Mouse (Mus musculus): Measurements from ENCODE around the gene Rem1. TPM values are rescaled to one million over a fixed set of nuclear protein-coding genes. Genes with fewer than 3 reads are reported as not detected.

Rem1 gene
- polyA plus RNA-seq, 1 experiment = 0.90 TPM

GRCm38 (mm10) chr2:152604057-152604456 lies 22.7 kb upstream of the Rem1 start, which contains the start of gene Defb36:
TSS of gene Defb36 (plus strand) at chr2:152604327.
- H3K4me1 ChIP-seq (ENCODE audit: control insufficient read depth, insufficient read depth, low read length) = no peaks in the 10 kb centered on the region
- no peak within 1 kb of the TSS for H3K4me3 ChIP-seq (ENCODE audit: insufficient read depth, low read length)
- no peak within 1 kb of the TSS for H3K27ac ChIP-seq (ENCODE audit: insufficient read depth, low read length)
- TF ChIP-seq POLR2A (IDR thresholded peaks at IDR 0.05; ENCODE audit: extremely low read depth, insufficient read depth, low read length) = no peak
- peak; percentile 55 for TF ChIP-seq CTCF (IDR thresholded peaks at IDR 0.05; ENCODE audit: extremely low read depth, insufficient read depth, low read length)

DNA sequence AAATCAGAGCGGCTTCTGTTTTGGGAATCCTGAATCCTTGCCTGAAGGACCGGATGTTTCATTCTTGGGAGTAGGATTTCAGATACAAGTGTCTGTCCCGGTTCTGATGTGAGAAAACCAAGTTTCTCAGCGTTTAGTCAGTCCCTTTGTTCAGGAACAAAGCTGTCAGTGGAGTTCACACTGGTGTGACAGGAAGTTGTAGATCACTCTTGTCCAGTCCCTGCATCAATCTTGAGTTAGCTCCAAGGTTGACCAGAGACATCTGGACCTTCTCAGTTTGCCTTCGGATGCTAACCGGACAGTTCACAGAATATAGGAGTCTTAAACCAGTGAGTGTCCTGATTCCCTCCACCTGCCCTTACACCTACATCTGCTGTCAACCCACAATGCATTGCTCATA lies 19.0 kb upstream of the Rem1 start:
- Histone ChIP-seq H3K4me3 (ENCODE audit: insufficient read depth, low read length) (no peak overlapping the region), H3K27ac (ENCODE audit: insufficient read depth, low read length) (no peak overlapping the region), H3K4me1 (ENCODE audit: control insufficient read depth, insufficient read depth, low read length) (no peaks in the 10 kb centered on the region)
- TF ChIP-seq CTCF (IDR thresholded peaks at IDR 0.05; ENCODE audit: extremely low read depth, insufficient read depth, low read length) = no peak
- TF ChIP-seq POLR2A (IDR thresholded peaks at IDR 0.05; ENCODE audit: extremely low read depth, insufficient read depth, low read length) = no peak

GRCm38 (mm10) chr2:152608719-152609118 lies 18.0 kb upstream of the Rem1 start:
- no peak overlapping the region for H3K27ac ChIP-seq (ENCODE audit: insufficient read depth, low read length)
- no peak overlapping the region for H3K4me3 ChIP-seq (ENCODE audit: insufficient read depth, low read length)
- TF ChIP-seq POLR2A (IDR thresholded peaks at IDR 0.05; ENCODE audit: extremely low read depth, insufficient read depth, low read length) = no peak
- no peak for TF ChIP-seq CTCF (IDR thresholded peaks at IDR 0.05; ENCODE audit: extremely low read depth, insufficient read depth, low read length)
- no peaks in the 10 kb centered on the region for H3K4me1 ChIP-seq (ENCODE audit: control insufficient read depth, insufficient read depth, low read length)

GRCm38 (mm10) chr2:152612193-152612592 lies 14.6 kb upstream of the Rem1 start:
- H3K27ac ChIP-seq (ENCODE audit: insufficient read depth, low read length) = no peak overlapping the region
- no peaks in the 10 kb centered on the region for H3K4me1 ChIP-seq (ENCODE audit: control insufficient read depth, insufficient read depth, low read length)
- H3K4me3 ChIP-seq (ENCODE audit: insufficient read depth, low read length) = no peak overlapping the region
- no peak for TF ChIP-seq POLR2A (IDR thresholded peaks at IDR 0.05; ENCODE audit: extremely low read depth, insufficient read depth, low read length)
- no peak for TF ChIP-seq CTCF (IDR thresholded peaks at IDR 0.05; ENCODE audit: extremely low read depth, insufficient read depth, low read length)

- Histone ChIP-seq H3K4me1 (ENCODE audit: control insufficient read depth, insufficient read depth, low read length) (no peaks in the 10 kb centered on the region), H3K4me3 (ENCODE audit: insufficient read depth, low read length) (no peak overlapping the region)
- TF ChIP-seq CTCF (IDR thresholded peaks at IDR 0.05; ENCODE audit: extremely low read depth, insufficient read depth, low read length) = peak; percentile 89
- TF ChIP-seq POLR2A (IDR thresholded peaks at IDR 0.05; ENCODE audit: extremely low read depth, insufficient read depth, low read length) = no peak
Measured at GRCm38 (mm10) chr2:152615563-152615962, 11.2 kb upstream of the Rem1 start.

DNA sequence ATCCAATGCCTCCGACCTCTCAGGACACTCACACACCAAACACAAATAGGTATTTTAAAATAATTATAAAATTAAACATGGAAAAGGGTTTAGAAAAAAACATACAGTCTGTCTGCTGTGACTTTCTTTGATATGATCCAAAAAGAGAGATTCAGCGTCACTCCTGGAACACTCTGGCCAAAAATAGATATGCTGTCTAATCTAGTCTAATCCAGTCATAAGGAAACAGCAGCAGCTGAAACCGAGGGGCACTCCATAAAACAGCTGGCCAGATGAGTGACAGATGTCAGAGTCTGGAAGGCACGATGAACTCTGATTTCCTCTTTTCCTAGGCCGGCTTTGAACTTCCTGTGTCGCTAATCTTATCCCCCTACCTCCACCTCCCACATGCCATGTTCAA lies 10.3 kb upstream of the Rem1 start:
- TF ChIP-seq POLR2A (IDR thresholded peaks at IDR 0.05; ENCODE audit: extremely low read depth, insufficient read depth, low read length) (no peak), CTCF (IDR thresholded peaks at IDR 0.05; ENCODE audit: extremely low read depth, insufficient read depth, low read length) (no peak)
- Histone ChIP-seq H3K4me3 (ENCODE audit: insufficient read depth, low read length) (no peak overlapping the region), H3K27ac (ENCODE audit: insufficient read depth, low read length) (no peak overlapping the region), H3K4me1 (ENCODE audit: control insufficient read depth, insufficient read depth, low read length) (no peaks in the 10 kb centered on the region)

More at GRCm38 (mm10) chr2:152615563-152615962, 11.2 kb upstream of the Rem1 start:
- H3K27ac ChIP-seq (ENCODE audit: insufficient read depth, low read length) = no peak overlapping the region

- TF ChIP-seq CTCF (IDR thresholded peaks at IDR 0.05; ENCODE audit: extremely low read depth, insufficient read depth, low read length) = 0 out of 2 replicates have a peak, but pooled peaks have one; percentile 12
- no peak for TF ChIP-seq POLR2A (IDR thresholded peaks at IDR 0.05; ENCODE audit: extremely low read depth, insufficient read depth, low read length)
- no peak overlapping the region for H3K27ac ChIP-seq (ENCODE audit: insufficient read depth, low read length)
Measured at GRCm38 (mm10) chr2:152617374-152617773, 9.4 kb upstream of the Rem1 start.

DNA sequence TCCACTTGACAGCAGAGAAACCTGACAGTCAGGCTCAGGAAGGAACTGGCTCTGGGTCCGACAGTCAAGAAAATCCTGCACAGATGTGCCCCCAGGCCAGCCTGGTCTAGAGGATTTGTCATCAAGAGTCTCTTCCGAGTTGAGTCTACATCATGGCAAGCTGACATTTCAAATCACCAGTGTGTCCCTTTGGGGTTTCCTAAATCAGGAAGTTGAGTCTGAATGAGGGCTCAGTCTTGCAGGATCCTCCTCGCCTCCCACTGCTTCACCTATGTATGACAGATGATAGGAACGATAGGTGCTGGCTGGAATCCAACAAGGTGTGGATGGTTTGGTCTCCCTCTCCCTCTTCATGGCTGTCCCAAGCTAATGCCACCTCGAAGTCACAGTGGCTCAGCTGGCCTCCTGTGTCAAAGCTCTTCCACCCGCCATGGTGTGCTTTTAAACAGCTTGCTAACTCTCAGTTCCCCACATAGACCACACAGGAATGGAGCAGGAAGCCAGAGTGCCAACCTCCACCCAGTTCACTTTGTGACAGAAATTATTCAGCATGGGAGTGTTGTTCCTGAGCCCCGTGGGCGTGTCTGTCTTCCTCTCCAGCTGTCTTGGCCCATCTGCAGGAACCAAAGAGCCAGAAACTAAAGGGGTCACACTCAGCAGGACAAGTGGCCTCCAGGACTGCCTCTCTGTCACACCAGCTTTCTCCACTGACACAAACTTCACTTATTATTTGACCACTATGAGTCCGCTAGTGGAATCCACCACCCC lies 6.2 kb upstream of the Rem1 start:
- no peak overlapping the region for H3K27ac ChIP-seq (ENCODE audit: insufficient read depth, low read length)
- TF ChIP-seq CTCF (IDR thresholded peaks at IDR 0.05; ENCODE audit: extremely low read depth, insufficient read depth, low read length) (no peak), POLR2A (IDR thresholded peaks at IDR 0.05; ENCODE audit: extremely low read depth, insufficient read depth, low read length) (no peak)
- H3K4me1 ChIP-seq (ENCODE audit: control insufficient read depth, insufficient read depth, low read length) = no peaks in the 10 kb centered on the region
- no peak overlapping the region for H3K4me3 ChIP-seq (ENCODE audit: insufficient read depth, low read length)

More at GRCm38 (mm10) chr2:152617374-152617773, 9.4 kb upstream of the Rem1 start:
- no peak overlapping the region for H3K4me3 ChIP-seq (ENCODE audit: insufficient read depth, low read length)
- H3K4me1 ChIP-seq (ENCODE audit: control insufficient read depth, insufficient read depth, low read length) = no peaks in the 10 kb centered on the region

DNA sequence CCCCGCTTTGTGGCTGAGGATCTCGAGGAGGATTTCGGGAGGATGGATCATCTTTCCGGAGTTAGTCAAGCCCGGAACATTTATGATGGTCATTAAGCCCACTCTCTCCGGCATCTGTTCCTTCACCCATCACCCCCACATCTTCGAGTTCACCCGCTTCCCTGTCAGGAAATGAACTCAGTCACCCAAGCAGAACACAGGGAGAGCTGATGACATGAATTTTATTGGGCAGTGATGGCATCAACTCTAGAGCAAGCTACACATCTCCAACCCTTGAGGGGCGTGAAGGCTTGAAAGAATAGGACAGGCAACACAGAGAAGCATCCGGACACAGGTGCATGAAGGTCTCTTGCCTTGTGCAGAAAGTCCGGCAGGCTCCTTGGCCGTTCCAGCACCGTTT lies 4.6 kb upstream of the Rem1 start:
- Histone ChIP-seq H3K4me3 (ENCODE audit: insufficient read depth, low read length) (no peak overlapping the region), H3K27ac (ENCODE audit: insufficient read depth, low read length) (no peak overlapping the region), H3K4me1 (ENCODE audit: control insufficient read depth, insufficient read depth, low read length) (no peaks in the 10 kb centered on the region)
- TF ChIP-seq POLR2A (IDR thresholded peaks at IDR 0.05; ENCODE audit: extremely low read depth, insufficient read depth, low read length) (no peak), CTCF (IDR thresholded peaks at IDR 0.05; ENCODE audit: extremely low read depth, insufficient read depth, low read length) (no peak)

DNA sequence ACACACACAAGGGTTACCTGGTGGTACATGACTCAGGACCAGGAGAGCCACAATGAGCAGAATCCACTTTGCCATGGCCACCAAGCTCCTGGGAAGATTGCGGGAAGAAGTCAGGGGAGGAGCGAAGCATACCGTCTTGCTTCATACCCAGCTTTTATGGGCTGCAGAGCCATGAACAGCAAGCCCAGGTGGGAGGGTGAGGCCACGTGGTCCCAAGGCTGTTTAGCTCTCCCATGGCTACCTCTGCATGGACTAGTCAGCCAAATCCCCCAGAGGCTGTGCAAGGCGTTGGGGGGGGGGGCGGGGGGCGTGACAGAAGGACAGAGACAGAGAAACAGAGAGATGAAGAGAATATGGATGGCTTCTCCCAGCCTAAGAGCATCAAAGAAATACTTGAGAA lies 3.8 kb upstream of the Rem1 start, which contains the start of gene Defb25:
Gene Defb25, minus strand, starts transcription at position 101 of the 400 bp plus-strand sequence.
- Histone ChIP-seq H3K27ac (ENCODE audit: insufficient read depth, low read length) (no peak within 1 kb of the TSS), H3K4me3 (ENCODE audit: insufficient read depth, low read length) (no peak within 1 kb of the TSS), H3K4me1 (ENCODE audit: control insufficient read depth, insufficient read depth, low read length) (no peaks in the 10 kb centered on the region)
- TF ChIP-seq POLR2A (IDR thresholded peaks at IDR 0.05; ENCODE audit: extremely low read depth, insufficient read depth, low read length) (no peak), CTCF (IDR thresholded peaks at IDR 0.05; ENCODE audit: extremely low read depth, insufficient read depth, low read length) (no peak)
